8 mouse cellular contexts compared by ENCODE assay signal in the genomic region with DNA sequence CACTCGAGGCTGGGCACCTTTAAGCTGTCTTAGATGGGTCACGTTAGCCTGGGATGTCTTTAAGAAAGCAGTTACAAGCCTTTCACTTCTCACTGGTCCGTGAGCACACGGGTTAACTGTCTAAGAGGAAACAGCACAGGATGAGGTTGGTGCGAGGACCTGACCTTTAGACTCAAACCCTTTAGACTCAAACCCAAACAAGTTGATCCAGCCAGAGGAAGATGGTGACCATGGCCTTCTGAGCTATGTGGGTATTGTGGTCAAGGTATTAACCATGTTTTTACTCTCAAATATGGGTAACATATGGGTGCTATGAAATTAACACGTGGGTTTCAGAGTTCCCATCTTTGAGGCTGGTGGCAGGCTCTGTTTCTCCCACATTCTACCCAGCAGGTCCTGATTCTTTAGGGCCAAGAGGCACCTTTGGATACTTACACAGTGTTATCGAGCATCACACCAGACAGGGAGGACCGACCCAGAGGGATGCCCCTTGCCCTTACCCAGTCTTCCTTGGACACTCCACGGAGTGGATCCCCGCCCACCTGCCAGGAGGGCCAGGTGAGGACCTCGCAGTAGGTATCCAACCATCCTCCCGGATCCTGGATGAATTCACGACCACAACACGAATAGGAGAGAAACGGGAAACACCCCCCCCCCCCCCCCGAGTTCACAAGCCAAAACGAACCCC. TPM values are rescaled to one million over a fixed set of nuclear protein-coding genes. Genes with fewer than 3 reads are reported as not detected.
A peak's percentile ranks its signal among the peaks of the same experiment; 100 is the strongest.
DNase-seq lines count a peak whose midpoint lies in the region; ATAC-seq and TF ChIP-seq lines count a peak whose summit lies in the region.

No protein-coding gene starts in this region.

- H3K9me3 ChIP-seq in heart, embryonic 15.5 days (replicated peaks) = no peaks in the 10 kb centered on the region
- H3K9me3 ChIP-seq in G1E (replicated peaks) = no peaks in the 10 kb centered on the region
- H3K9me3 ChIP-seq in hindbrain, postnatal 0 days (ENCODE audit: low read length) = no peaks in the 10 kb centered on the region
- H3K9me3 ChIP-seq in midbrain, embryonic 16.5 days (replicated peaks; ENCODE audit: control insufficient read depth, low read length, poor library complexity, severe bottlenecking) = no peaks in the 10 kb centered on the region

- peak overlapping the region; percentile 52 for H3K4me3 ChIP-seq in heart, embryonic 15.5 days
- peak overlapping the region; percentile 44; the same call in 1 of the 2 replicates for H3K4me3 ChIP-seq in G1E (ENCODE audit: low read depth, low read length)
- 0 out of 2 replicates have a peak overlapping the region, but pooled peaks have one; percentile 4 for H3K4me3 ChIP-seq in hindbrain, postnatal 0 days (ENCODE audit: low read length)
- H3K4me3 ChIP-seq in midbrain, embryonic 16.5 days (ENCODE audit: low read depth, low read length) = no peak overlapping the region

- H3K27me3 ChIP-seq in heart, embryonic 15.5 days = no peaks in the 10 kb centered on the region
- H3K27me3 ChIP-seq in G1E (ENCODE audit: insufficient read depth, low read length) = peaks cover 10% of the 10 kb centered on the region; the same call in 1 of the 2 replicates
- H3K27me3 ChIP-seq in hindbrain, postnatal 0 days (ENCODE audit: insufficient read depth, low read length) = no peaks in the 10 kb centered on the region
- H3K27me3 ChIP-seq in midbrain, embryonic 16.5 days (ENCODE audit: control insufficient read depth, insufficient read depth, low read depth, low read length) = no peaks in the 10 kb centered on the region

- DNase-seq in heart, adult 18-20 months = no peak
- no peak for DNase-seq in G1E (ENCODE audit: low spot score)
- no peak for DNase-seq in hindbrain, postnatal 0 days (ENCODE audit: low spot score)
- no peak for DNase-seq in spleen, postnatal 4 days (ENCODE audit: low spot score in 2 of 2)
- DNase-seq in adrenal gland, postnatal 25 days = no peak

- peak; percentile 51; the same call in 1 of the 2 replicates for ATAC-seq in heart, embryonic 15.5 days (replicated peaks; ENCODE audit: insufficient number of reproducible peaks, insufficient read depth, low FRiP score, low read depth)
- no peak for ATAC-seq in G1E (ENCODE audit: extremely low read depth, insufficient number of reproducible peaks, low FRiP score, poor library complexity, severe bottlenecking)
- ATAC-seq in hindbrain, postnatal 0 days = peak; percentile 68
- ATAC-seq in midbrain, embryonic 16.5 days = peak; percentile 32; the same call in 1 of the 2 replicates
- no peak for ATAC-seq in cerebellum, adult (ENCODE audit: insufficient number of reproducible peaks, low FRiP score, low TSS enrichment)

- peak overlapping the region; percentile 70 for H3K4me2 ChIP-seq in heart, embryonic 15.5 days
- H3K4me2 ChIP-seq in hindbrain, postnatal 0 days (ENCODE audit: low read depth, low read length) = peak overlapping the region; percentile 48
- H3K4me2 ChIP-seq in midbrain, embryonic 16.5 days (ENCODE audit: low read length) = peak overlapping the region; percentile 39

- WGBS in heart, embryonic 15.5 days = 32% methylated on average over 16 of the region's 17 CpGs
- WGBS in hindbrain, postnatal 0 days = 35% methylated on average over 17 of the region's 17 CpGs
- 35% methylated on average over 17 of the region's 17 CpGs for WGBS in midbrain, embryonic 16.5 days

- H3K27ac ChIP-seq in heart, embryonic 15.5 days = no peak overlapping the region
- H3K27ac ChIP-seq in hindbrain, postnatal 0 days = no peak overlapping the region
- H3K27ac ChIP-seq in midbrain, embryonic 16.5 days (ENCODE audit: low read length) = no peak overlapping the region

- no peak for TF ChIP-seq CTCF in G1E (IDR thresholded peaks at IDR 0.05; ENCODE audit: low read depth, low read length)
- TF ChIP-seq CTCF in hindbrain, postnatal 0 days (IDR thresholded peaks at IDR 0.05; ENCODE audit: low read depth) = no peak

- H3K36me3 ChIP-seq in heart, embryonic 15.5 days = no peaks in the 10 kb centered on the region
- no peaks in the 10 kb centered on the region for H3K36me3 ChIP-seq in G1E (replicated peaks)
- H3K36me3 ChIP-seq in hindbrain, postnatal 0 days (ENCODE audit: insufficient read depth, low read length) = no peaks in the 10 kb centered on the region
- no peaks in the 10 kb centered on the region for H3K36me3 ChIP-seq in midbrain, embryonic 16.5 days (ENCODE audit: control insufficient read depth, insufficient read depth, low read length)

- H3K4me1 ChIP-seq in heart, embryonic 15.5 days (replicated peaks) = peaks cover 8% of the 10 kb centered on the region
- H3K4me1 ChIP-seq in G1E (ENCODE audit: insufficient read depth, low read depth, low read length) = peaks cover 33% of the 10 kb centered on the region
- no peaks in the 10 kb centered on the region for H3K4me1 ChIP-seq in hindbrain, postnatal 0 days (ENCODE audit: insufficient read depth, low read length)
- H3K4me1 ChIP-seq in midbrain, embryonic 16.5 days (ENCODE audit: control insufficient read depth, insufficient read depth, low read length) = peaks cover 4% of the 10 kb centered on the region

- H3K9ac ChIP-seq in heart, embryonic 15.5 days = no peak overlapping the region
- no peak overlapping the region for H3K9ac ChIP-seq in hindbrain, postnatal 0 days (replicated peaks; ENCODE audit: low read length)
- H3K9ac ChIP-seq in midbrain, embryonic 16.5 days (ENCODE audit: low read depth, low read length) = no peak overlapping the region

RNA-seq across cellular contexts. Expression of a gene that starts 31.8 kb away (rescaled TPM):
- 19.3 and 19.9 TPM in 2 replicates for polyA plus RNA-seq in heart, embryonic 15.5 days (2015; fragmentation: Nextera tagmentation; extraction: Ambion mirVana)
- 10 to 100 TPM; 29.0 to 34.3 TPM for total RNA-seq in heart, adult 18-20 months (2021)
- total RNA-seq in G1E (2014; fragmentation: Nextera tagmentation) (93.2 and 98.1 TPM in 2 replicates), G1E (2017) (80.4 and 87.2 TPM in 2 replicates)
- polyA plus RNA-seq in G1E (2012) = 29.6 and 43.3 TPM in 2 replicates
- total RNA-seq in hindbrain, postnatal 0 days (2014; rRNA removed) = 55.0 and 69.3 TPM in 2 replicates
- polyA plus RNA-seq in hindbrain, postnatal 0 days (2015; fragmentation: Nextera tagmentation; extraction: Ambion mirVana) = 38.1 and 44.4 TPM in 2 replicates
- polyA plus RNA-seq in midbrain, embryonic 16.5 days (2015; fragmentation: Nextera tagmentation; extraction: Ambion mirVana) = 17.6 and 20.5 TPM in 2 replicates
- total RNA-seq in adrenal gland, postnatal 25 days (2021) = 52.6 and 68.3 TPM in 2 replicates

RNA-seq across cellular contexts. Expression of a gene that starts 32.9 kb away (rescaled TPM):
- 0.59 and 1.3 TPM in 2 replicates for polyA plus RNA-seq in heart, embryonic 15.5 days (2015; fragmentation: Nextera tagmentation; extraction: Ambion mirVana)
- total RNA-seq in heart, adult 18-20 months (2021) = under 1 TPM; 0.27 to 0.41 TPM
- total RNA-seq in G1E (2014; fragmentation: Nextera tagmentation) (not detected in 2 replicates), G1E (2017) (0.06 and 0.22 TPM in 2 replicates)
- not detected in 2 replicates for polyA plus RNA-seq in G1E (2012)
- total RNA-seq in hindbrain, postnatal 0 days (2014; rRNA removed) = 28.5 and 30.3 TPM in 2 replicates
- 13.4 and 14.3 TPM in 2 replicates for polyA plus RNA-seq in hindbrain, postnatal 0 days (2015; fragmentation: Nextera tagmentation; extraction: Ambion mirVana)
- 17.5 and 18.8 TPM in 2 replicates for polyA plus RNA-seq in midbrain, embryonic 16.5 days (2015; fragmentation: Nextera tagmentation; extraction: Ambion mirVana)
- 3.7 and 4.9 TPM in 2 replicates for total RNA-seq in adrenal gland, postnatal 25 days (2021)

Comparison
In these comparisons a context has a peak if more than half of its experiments do, and no peak if none do; other contexts are left out.
1. ATAC-seq: peak in heart, embryonic 15.5 days (single experiment), hindbrain, postnatal 0 days (single experiment) and midbrain, embryonic 16.5 days (single experiment); none in G1E (single experiment) and cerebellum, adult (single experiment).
2. Peak in every context shown above with its lines, with median percentiles within 50 percentile points of each other: H3K4me2 ChIP-seq.